Mouse (Mus musculus) testis, postnatal 10 days (tissue): Measurements from ENCODE around the gene Cabp2.
"Not testable (repeated sequence)": the region's sequence is repeated elsewhere in the genome, so short reads cannot be mapped to it uniquely, and the experiment has no call there.

Source experiments
- DNase-seq: peaks from one replicate; pipeline ENCODE4 v3.0.0; 2021; ENCODE audit warnings: low spot score

Gene Cabp2

DNA sequence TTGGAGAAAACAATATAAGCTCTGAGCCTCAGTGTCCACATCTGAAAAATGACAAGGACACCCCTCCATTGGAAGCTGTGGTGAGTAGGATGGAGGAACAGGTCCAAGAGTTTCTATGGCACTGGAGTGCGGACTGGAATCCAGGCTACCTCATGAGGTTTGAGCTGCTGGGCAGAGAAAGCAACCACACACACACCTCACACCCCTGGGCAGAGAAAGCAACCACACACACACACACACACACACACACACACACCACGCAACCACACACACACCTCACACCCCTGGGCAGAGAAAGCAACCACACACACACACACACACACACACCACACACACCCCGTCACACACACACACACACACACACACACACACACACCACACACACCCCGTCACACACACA, 43.9 kb downstream of the Cabp2 start:
- DNase-seq: not testable (repeated sequence)

DNA sequence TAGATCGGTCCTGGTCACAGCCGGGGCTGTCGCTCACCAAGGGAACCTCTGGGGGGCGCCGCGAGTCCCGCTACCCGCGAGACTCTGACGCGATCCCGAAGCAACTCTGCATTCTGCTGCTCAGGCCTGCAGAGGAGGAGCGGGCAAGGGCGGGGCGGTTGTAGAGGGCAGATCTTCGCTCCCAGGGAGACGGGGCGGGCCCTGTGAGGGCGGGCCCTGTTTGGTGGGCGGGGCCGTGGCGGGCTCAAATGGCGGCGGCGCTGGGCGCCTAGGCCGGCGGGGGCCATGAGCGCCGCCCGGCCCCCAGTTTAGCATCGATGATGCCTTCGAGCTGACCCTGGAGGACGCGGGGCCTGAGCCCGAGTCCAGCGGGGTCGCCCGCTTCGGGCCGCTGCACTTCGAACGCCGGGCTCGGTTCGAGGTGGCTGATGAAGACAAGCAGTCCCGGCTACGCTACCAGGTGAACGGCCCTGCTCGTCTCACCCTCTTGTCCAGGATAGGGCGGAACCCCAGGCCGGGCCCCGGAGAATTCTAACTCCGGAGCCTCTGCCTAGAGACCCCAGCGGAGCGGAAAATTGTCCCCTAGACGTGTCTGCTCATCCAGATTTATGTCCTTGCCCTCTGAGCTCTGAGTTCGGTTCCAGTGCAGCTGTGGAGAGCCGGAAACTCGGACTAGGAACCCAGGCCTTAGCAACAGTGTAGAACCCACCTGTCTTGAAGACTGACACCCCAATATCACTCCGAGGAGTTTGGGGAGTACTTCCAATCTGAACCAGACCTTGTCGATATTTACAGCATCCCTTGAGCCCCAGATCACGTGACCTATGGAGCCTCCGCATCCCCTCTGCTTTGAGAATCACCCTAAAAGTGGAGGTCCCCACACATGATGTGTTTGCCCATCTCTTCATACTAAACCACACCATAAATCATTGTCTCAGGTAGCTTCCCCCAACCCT, 44.6 kb downstream of the Cabp2 start, which contains the start of gene Aip:
Gene Aip, minus strand, starts transcription at position 118 of the 956 bp plus-strand sequence.
- peak; percentile 99 for DNase-seq

GRCm38 (mm10) chr19:4126759-4127495, 45.5 kb downstream of the Cabp2 start:
- DNase-seq: no peak

DNA sequence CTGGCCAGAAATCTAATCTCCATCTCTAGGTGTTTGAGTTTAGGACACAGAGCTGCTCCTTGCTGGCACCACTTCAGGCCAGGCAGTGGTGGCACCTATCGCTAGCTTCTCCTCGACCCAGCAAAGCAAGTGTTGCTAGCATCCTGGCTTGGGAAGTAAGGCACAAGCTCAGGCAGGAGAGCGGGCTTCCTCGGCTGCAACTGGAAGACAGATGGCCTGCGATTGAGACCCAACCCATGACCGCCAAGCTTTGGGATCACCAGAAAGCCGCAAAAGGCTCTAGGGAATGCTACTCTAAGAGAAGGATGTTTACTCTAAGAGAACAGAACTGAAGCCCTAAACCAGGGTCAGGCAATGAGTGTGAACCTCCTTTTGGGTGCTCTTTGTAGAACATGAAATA, 48.1 kb downstream of the Cabp2 start:
- DNase-seq: no peak

DNA sequence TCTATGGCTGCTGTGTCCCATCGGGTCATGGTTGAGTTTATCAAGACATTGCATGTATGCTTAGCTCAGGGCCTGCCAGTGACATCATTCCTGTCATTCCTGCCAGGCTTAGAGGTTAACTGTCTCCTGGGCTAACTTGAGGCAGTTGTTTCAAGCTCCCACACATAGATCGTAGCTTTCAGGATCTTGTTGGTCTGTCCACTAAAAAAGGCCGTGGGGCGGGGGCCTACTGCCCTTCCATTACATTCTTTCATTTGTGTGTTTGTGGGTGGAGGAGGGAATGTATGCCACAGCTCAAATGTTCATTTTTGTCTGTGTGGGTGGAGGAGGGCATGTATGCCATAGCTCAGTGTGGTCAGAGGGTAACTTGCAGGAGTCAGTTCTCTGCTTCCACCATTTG, 48.7 kb downstream of the Cabp2 start:
- no peak for DNase-seq

DNA sequence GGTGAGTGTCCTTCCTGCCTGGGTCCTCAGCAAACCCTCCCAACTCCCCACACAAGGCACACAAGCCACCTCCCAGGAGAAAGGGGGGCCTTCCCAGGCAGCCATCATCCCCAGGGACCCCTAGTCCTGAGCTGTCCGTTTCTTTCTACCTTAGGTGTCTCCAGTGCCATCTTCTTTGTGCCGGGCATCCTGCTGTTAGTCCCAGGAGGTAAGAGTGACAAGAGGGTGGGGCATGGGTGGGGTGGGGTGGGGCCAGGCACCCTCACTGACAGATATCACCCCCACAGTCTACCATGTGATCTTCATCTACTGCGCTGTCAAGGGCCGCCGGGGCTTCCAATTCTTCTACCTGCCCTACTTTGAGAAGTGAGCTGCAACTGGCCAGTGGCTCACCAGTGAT, 49.7 kb downstream of the Cabp2 start:
- no peak for DNase-seq

DNA sequence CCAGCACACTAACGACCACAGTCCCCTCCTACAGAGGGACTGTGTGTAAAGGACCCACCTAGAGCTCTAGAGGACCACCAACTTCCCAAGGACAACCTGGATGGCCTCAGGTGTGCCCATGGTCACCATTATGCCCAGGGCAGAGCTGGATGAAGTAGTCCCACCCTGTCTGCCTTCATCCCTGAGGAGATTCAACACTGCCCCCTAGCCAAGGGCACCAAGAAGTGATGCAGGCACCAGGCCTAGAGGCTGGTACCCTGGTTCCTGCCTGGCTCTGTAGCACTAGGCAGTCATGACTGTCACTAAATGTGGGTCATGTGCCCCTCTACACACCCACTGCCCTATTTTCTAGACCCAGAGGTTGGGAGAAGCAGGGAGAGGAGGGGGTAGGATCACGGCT, 50.4 kb downstream of the Cabp2 start:
- DNase-seq: no peak

- DNase-seq: no peak
Measured at GRCm38 (mm10) chr19:4134354-4134753, 53.0 kb downstream of the Cabp2 start.

GRCm38 (mm10) chr19:4135229-4135962, 54.0 kb downstream of the Cabp2 start:
- DNase-seq: not testable (repeated sequence)

DNA sequence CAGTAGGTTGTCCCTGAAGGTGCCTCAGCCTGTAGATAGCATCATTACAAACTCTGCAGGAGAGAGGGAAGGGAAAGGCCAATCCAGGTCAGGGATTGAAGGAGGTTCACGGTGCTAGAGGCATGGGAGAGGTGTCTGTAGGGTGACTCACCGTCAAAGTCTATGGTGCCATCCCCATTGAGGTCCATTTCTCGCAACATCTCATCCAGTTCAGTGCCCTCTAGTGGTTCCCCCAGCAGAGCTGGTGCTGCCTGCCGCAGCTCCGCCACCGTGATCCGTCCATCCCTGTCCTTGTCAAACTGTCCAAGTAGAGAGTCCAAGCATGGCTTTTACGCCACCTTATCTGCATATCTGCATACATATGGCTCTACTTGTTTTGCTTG, 54.6 kb downstream of the Cabp2 start:
- not testable (repeated sequence) for DNase-seq

DNA sequence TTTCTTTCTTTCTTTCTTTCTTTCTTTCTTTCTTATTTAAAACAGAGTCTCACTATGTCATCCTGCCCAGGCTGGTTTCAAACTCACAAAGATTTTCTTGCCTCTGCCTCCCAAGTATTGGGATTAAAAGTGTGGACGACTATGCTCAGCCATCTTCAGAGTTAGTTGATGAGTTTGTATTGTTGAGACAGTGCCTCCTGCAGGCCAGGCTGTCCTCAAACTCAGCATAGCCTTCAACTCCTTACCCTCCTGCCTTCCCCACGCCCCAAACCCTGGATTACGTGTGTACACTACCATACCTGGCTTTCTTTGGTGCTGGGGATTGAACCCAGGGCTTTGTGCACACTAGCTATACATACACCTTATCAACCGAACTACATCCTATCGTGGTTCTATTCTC, 55.1 kb downstream of the Cabp2 start:
- no peak for DNase-seq
